Mouse (Mus musculus) neural tube, embryonic 11.5 days (tissue): ENCODE data around the gene Prom2. TPM values are rescaled to one million over a fixed set of nuclear protein-coding genes. Genes with fewer than 3 reads are reported as not detected.

ENCODE experiments used
- ATAC-seq: fragments of 200-750 bp; cut with Nextera tagmentation; 2 replicates; pipeline ENCODE4 v1.8.0; 2017; ENCODE audit warnings: moderate number of reproducible peaks, mild to moderate bottlenecking, moderate TSS enrichment, moderate library complexity; ENCODE audit not compliant: insufficient read depth, low FRiP score, low TSS enrichment
- DNase-seq: peaks from one replicate; pipeline ENCODE4 v3.0.0-alpha.2; 2015; ENCODE audit warnings: low spot score
- H3K27ac ChIP-seq: fragments of 300-500 bp; sonication (generic); 2 replicates; pipeline ENCODE4 v1.5.1; 2014; ENCODE audit warnings: low read depth, mild to moderate bottlenecking, low read length
- H3K27me3 ChIP-seq: fragments of 300-500 bp; sonication (generic); 2 replicates; pipeline ENCODE4 v1.6.1; 2014; ENCODE audit warnings: mild to moderate bottlenecking, low read length, mixed read lengths; ENCODE audit not compliant: control insufficient read depth, insufficient read depth
- H3K36me3 ChIP-seq: fragments of 300-500 bp; sonication (generic); 2 replicates; pipeline ENCODE4 v1.6.1; 2014; ENCODE audit warnings: mild to moderate bottlenecking, low read length, moderate library complexity, mixed read lengths; ENCODE audit not compliant: control insufficient read depth, insufficient read depth
- H3K4me1 ChIP-seq: fragments of 300-500 bp; sonication (generic); 2 replicates; pipeline ENCODE4 v1.6.1; 2014; ENCODE audit warnings: low read length, mixed read lengths; ENCODE audit not compliant: control insufficient read depth, insufficient read depth
- H3K4me2 ChIP-seq: fragments of 300-500 bp; sonication (generic); 2 replicates; pipeline ENCODE4 v1.6.1; 2014; ENCODE audit warnings: low read depth, mild to moderate bottlenecking, moderate library complexity
- H3K4me3 ChIP-seq: fragments of 300-500 bp; sonication (generic); 2 replicates; pipeline ENCODE4 v1.5.1; 2014; ENCODE audit warnings: low read depth, low read length
- H3K9ac ChIP-seq: fragments of 300-500 bp; sonication (generic); 2 replicates; pipeline ENCODE4 v1.6.1; 2014; ENCODE audit warnings: mild to moderate bottlenecking, low read length
- H3K9me3 ChIP-seq: fragments of 300-500 bp; sonication (generic); 2 replicates; pipeline ENCODE4 v1.6.1; 2016; ENCODE audit warnings: low read length; ENCODE audit not compliant: control insufficient read depth
- WGBS: fragments of 180-500 bp; shearing (Covaris S2); extraction: QIAGEN DNeasy Blood & Tissue Kit; methylation state at CpG from one replicate; pipeline ENCODE4 v1.1.7; 2014; 5-methylcytosine and 5-hydroxymethylcytosine counted together
- polyA plus RNA-seq: library from polyadenylated mRNA; unstranded; fragments of >200 nt; fragmentation: Nextera tagmentation; extraction: Ambion mirVana; gene quantifications from 2 replicates; pipeline ENCODE4 v1.2.1, GENCODE M21; 2014

Gene Prom2
- polyA plus RNA-seq, 1 experiment from 2014 or later, result 0.89 TPM

DNA sequence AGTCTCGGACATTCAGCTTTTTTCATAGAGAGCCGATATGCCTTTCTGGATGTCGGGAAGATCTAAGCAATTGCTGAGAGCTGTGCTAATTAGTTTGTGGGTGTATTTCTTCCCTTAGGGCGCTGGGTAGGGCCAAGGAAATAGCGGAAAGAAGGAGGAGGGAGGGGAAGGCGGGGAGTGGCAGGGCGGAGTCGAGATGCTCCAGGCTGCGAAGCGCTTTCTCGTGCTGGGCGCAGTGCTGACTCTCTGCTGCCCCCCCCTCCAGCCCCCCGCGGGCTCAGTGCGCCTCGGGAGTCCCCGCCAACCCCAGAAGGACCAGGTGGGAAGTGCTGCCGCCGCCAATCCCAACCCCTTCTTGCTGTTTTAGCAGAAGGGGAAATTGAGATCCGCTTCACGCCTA lies 58.3 kb downstream of the Prom2 start:
- Histone ChIP-seq H3K9me3 (no peaks in the 10 kb centered on the region), H3K4me2 (peak overlapping the region; percentile 63; the same call in 1 of the 2 replicates), H3K4me3 (peak overlapping the region; percentile 37), H3K4me1 (peaks cover 13% of the 10 kb centered on the region), H3K27ac (no peak overlapping the region), H3K9ac (no peak overlapping the region), H3K36me3 (no peaks in the 10 kb centered on the region), H3K27me3 (peaks cover 52% of the 10 kb centered on the region)
- 1% methylated on average over 20 of the region's 21 CpGs for WGBS
- DNase-seq (peak; percentile 31), ATAC-seq (no peak)

DNA sequence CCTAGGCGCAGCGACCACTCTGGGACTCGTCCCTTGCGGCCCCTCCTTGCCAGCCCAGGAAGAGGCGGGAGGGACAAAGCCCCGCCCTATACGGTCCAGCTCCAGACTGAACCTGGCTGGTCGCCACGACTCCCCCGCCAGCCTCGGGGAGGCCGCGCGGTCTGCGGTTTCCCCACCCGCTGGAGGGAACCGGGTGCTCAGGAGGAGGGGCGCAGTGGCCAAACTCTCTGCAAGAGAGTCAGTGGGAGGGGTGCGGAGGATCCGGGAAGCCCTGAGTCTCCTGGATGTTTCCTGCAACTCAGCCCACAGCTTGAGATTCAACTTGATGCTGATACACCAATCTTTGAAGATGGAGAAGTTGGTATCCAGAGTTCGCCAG lies 58.7 kb downstream of the Prom2 start:
- no peak overlapping the region for H3K27ac ChIP-seq
- no peak for ATAC-seq
- WGBS, result 0% methylated on average over 18 of the region's 21 CpGs
- H3K4me1 ChIP-seq, result peaks cover 13% of the 10 kb centered on the region
- H3K9me3 ChIP-seq, result no peaks in the 10 kb centered on the region
- H3K4me3 ChIP-seq, result peak overlapping the region; percentile 37
- no peaks in the 10 kb centered on the region for H3K36me3 ChIP-seq
- H3K4me2 ChIP-seq, result peak overlapping the region; percentile 63
- DNase-seq, result peak; percentile 39
- H3K27me3 ChIP-seq, result peaks cover 52% of the 10 kb centered on the region
- 0 out of 2 replicates have a peak overlapping the region, but pooled peaks have one; percentile 6 for H3K9ac ChIP-seq

DNA sequence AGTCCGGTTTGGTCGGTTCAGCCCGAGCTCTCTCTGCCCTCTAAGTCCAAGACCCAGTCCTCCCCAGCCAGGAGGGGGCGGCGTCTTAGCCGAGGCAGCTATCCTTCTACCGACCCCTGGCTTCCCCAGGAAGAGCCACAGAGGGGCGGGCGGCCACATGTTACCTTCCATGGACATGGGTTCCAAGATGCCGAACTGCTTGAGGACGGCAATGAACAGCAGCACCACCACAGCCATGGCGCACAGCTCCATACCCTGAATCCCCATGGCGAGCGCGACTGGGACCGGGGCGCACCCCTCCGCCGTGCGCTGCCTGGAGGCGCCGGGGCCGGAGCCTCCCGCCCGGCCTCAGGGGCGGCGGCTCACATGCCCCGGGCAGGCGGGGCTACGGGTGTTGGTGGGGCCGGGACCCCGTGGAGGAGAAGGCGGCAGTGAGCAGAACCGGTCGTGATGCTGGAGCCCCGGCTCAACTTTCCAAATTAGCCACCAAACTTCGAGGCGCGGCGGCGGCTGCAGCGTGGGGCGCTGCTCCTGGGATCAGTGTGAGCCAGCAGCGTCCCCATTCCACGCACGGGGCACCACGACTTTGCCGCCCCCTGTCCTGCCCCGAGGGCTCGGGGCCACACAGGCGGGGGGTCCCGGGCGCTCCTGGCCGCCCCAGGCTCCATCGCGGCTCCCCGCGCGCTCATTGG lies 59.3 kb downstream of the Prom2 start:
- Histone ChIP-seq H3K27me3 (peaks cover 52% of the 10 kb centered on the region), H3K9me3 (no peaks in the 10 kb centered on the region), H3K27ac (no peak overlapping the region), H3K4me3 (peak overlapping the region; percentile 37), H3K36me3 (no peaks in the 10 kb centered on the region), H3K4me2 (peak overlapping the region; percentile 63), H3K9ac (0 out of 2 replicates have a peak overlapping the region, but pooled peaks have one; percentile 6), H3K4me1 (peaks cover 13% of the 10 kb centered on the region)
- peak; percentile 20 for DNase-seq
- ATAC-seq, result no peak
- under 1% methylated on average over 58 of the region's 59 CpGs for WGBS

DNA sequence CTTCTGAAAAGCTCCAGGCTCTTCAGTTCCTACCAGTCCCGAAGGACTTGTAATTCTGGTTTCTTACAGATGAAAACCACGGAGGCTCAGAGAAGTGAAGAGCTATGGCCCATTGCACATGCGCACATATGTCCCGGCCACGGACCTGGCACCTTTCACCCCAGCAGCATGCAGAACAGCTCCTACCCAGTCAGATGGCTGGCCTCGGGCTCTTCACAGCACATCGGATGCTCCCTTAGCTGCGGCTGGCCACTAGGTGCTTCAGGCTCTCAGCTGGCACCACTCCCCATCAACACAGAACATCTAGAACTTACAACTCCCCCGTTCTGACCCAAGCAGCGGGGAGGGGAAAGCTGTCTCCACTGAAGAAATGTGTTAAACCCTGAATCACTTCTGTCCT lies 61.5 kb downstream of the Prom2 start:
- Histone ChIP-seq H3K9me3 (no peaks in the 10 kb centered on the region), H3K9ac (no peak overlapping the region), H3K27ac (no peak overlapping the region), H3K36me3 (no peaks in the 10 kb centered on the region), H3K4me1 (peaks cover 13% of the 10 kb centered on the region), H3K4me3 (no peak overlapping the region), H3K4me2 (no peak overlapping the region), H3K27me3 (peaks cover 48% of the 10 kb centered on the region)
- ATAC-seq (no peak), DNase-seq (peak; percentile 6)
- 67% methylated on average over 10 of the region's 10 CpGs for WGBS

DNA sequence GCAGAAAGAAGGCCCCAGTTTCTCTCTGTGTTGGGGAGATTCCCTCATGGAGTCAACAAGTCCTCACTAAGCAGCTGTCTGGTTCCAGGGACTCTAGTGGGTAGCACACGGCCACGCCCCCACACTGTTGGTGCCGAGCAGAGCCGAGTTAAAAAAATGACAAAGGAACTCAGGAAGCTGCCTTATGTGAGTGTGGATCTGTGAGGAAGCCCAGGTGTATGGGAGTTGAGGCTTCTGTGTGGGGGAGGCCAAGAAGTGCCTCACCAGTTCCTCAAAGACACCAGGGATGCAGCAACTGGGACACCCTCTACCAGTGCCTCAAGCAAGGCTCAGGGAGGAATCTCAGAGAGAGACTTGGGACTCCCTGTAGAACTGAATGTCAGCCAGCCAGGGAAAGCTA lies 62.1 kb downstream of the Prom2 start:
- DNase-seq (no peak), ATAC-seq (no peak)
- Histone ChIP-seq H3K27ac (no peak overlapping the region), H3K9me3 (no peaks in the 10 kb centered on the region), H3K4me2 (no peak overlapping the region), H3K9ac (no peak overlapping the region), H3K27me3 (peaks cover 45% of the 10 kb centered on the region), H3K4me3 (no peak overlapping the region), H3K4me1 (peaks cover 10% of the 10 kb centered on the region), H3K36me3 (no peaks in the 10 kb centered on the region)
- 88% methylated on average over 4 of the region's 4 CpGs for WGBS

Other genes with a start within 250 kb of the Prom2 start
- 7.0 TPM in 2 replicates for gene Dusp2, start 205.3 kb downstream of the Prom2 start, polyA plus RNA-seq
- gene Astl, start 202.8 kb downstream of the Prom2 start, polyA plus RNA-seq, result not detected in 2 replicates
- gene Adra2b, start 178.3 kb downstream of the Prom2 start, polyA plus RNA-seq, result 2.0 and 2.8 TPM in 2 replicates
- gene Gpat2, start 116.3 kb downstream of the Prom2 start, polyA plus RNA-seq, result 0.08 TPM in 1 of 2 replicates, not detected in the other
- 22.7 and 24.8 TPM in 2 replicates for gene Fahd2a, start 96.9 kb downstream of the Prom2 start, polyA plus RNA-seq
- 3.1 and 3.4 TPM in 2 replicates for gene Kcnip3, start 19.4 kb downstream of the Prom2 start, polyA plus RNA-seq
- gene Zfp661, start 45.6 kb upstream of the Prom2 start, polyA plus RNA-seq, result 8.7 and 9.8 TPM in 2 replicates
- gene Mrps5, start 45.8 kb upstream of the Prom2 start, polyA plus RNA-seq, result 149 and 154 TPM in 2 replicates
- gene Mal, start 115.2 kb upstream of the Prom2 start, polyA plus RNA-seq, result 1.1 and 1.2 TPM in 2 replicates
- gene Mall, start 188.5 kb upstream of the Prom2 start, polyA plus RNA-seq, result 2.0 and 2.2 TPM in 2 replicates
- 23.2 and 25.6 TPM in 2 replicates for gene Nphp1, start 247.4 kb upstream of the Prom2 start, polyA plus RNA-seq